Mouse (Mus musculus) forebrain, postnatal 0 days (tissue): ENCODE measurements around the gene Sgms1. TPM values are rescaled to one million over a fixed set of nuclear protein-coding genes. Genes with fewer than 3 reads are reported as not detected.

Experiments used
- ATAC-seq: fragments of 200-750 bp; cut with Nextera tagmentation; 2 replicates; pipeline ENCODE4 v1.8.0; 2017; ENCODE audit warnings: mild to moderate bottlenecking, moderate library complexity
- DNase-seq: peaks from one replicate; pipeline ENCODE4 v3.0.0-alpha.2; 2015
- H3K27ac ChIP-seq: fragments of 300-500 bp; sonication (generic); 2 replicates; pipeline ENCODE4 v1.5.1; 2014; ENCODE audit warnings: low read depth, mild to moderate bottlenecking, antibody characterized with exemption, low read length, moderate library complexity, mixed read lengths
- H3K27me3 ChIP-seq: fragments of 300-500 bp; sonication (generic); 2 replicates; pipeline ENCODE4 v1.6.1; 2014; ENCODE audit warnings: mild to moderate bottlenecking, low read length, mixed read lengths; ENCODE audit not compliant: insufficient read depth
- H3K36me3 ChIP-seq: fragments of 300-500 bp; sonication (generic); 2 replicates; pipeline ENCODE4 v1.6.1; 2014; ENCODE audit warnings: mild to moderate bottlenecking, moderate library complexity; ENCODE audit not compliant: insufficient read depth
- H3K4me1 ChIP-seq: fragments of 300-500 bp; sonication (generic); 2 replicates; pipeline ENCODE4 v1.6.1; 2014; ENCODE audit warnings: antibody characterized with exemption; ENCODE audit not compliant: insufficient read depth
- H3K4me2 ChIP-seq: fragments of 300-500 bp; sonication (generic); 2 replicates; pipeline ENCODE4 v1.6.1; 2014; ENCODE audit warnings: low read depth, mild to moderate bottlenecking, moderate library complexity
- H3K4me3 ChIP-seq: fragments of 300-500 bp; sonication (generic); 2 replicates; pipeline ENCODE4 v1.5.1; 2014; ENCODE audit warnings: low read depth, low read length, mixed read lengths
- H3K9ac ChIP-seq: fragments of 300-500 bp; sonication (generic); 2 replicates; pipeline ENCODE4 v1.6.1; 2014; ENCODE audit warnings: mild to moderate bottlenecking
- H3K9me3 ChIP-seq: fragments of 300-500 bp; sonication (generic); 2 replicates; pipeline ENCODE4 v1.6.1; 2016; ENCODE audit warnings: low read length
- CTCF ChIP-seq: sonication (generic); IDR thresholded peaks from 2 replicates; pipeline ENCODE4 v1.5.1; 2016; ENCODE audit warnings: antibody characterized with exemption, control low read depth, low read depth
- WGBS: fragments of 180-500 bp; shearing (Covaris S2); extraction: QIAGEN DNeasy Blood & Tissue Kit; methylation state at CpG from one replicate; pipeline ENCODE4 v1.1.7; 2014; 5-methylcytosine and 5-hydroxymethylcytosine counted together
- polyA plus RNA-seq: library from polyadenylated mRNA; unstranded; fragments of >200 nt; fragmentation: Nextera tagmentation; extraction: Ambion mirVana; gene quantifications from 2 replicates; pipeline ENCODE4 v1.2.1, GENCODE M21; 2015
- total RNA-seq: library from RNA; depleted of rRNA; stranded (reverse); fragments of >200 nt; gene quantifications from 2 replicates; pipeline ENCODE4 v1.2.3, GENCODE M21; 2014

Gene Sgms1
- total and polyA plus RNA-seq, 2 experiments from 2014 or later = 17.0 to 27.2 TPM

GRCm38 (mm10) chr19:32325100-32325768 lies 64.3 kb downstream of the Sgms1 start:
- ATAC-seq (0 out of 2 replicates have a peak, but pooled peaks have one; percentile 38), DNase-seq (no peak)
- no peak overlapping the region for H3K4me2 ChIP-seq
- no peaks in the 10 kb centered on the region for H3K27me3 ChIP-seq
- H3K27ac ChIP-seq = no peak overlapping the region
- WGBS = 68% methylated on average over 10 of the region's 10 CpGs
- TF ChIP-seq CTCF = no peak
- H3K9ac ChIP-seq = no peak overlapping the region
- no peaks in the 10 kb centered on the region for H3K36me3 ChIP-seq
- H3K4me1 ChIP-seq = 0 out of 2 replicates have a peak, but pooled peaks cover 4% of the 10 kb centered on the region
- H3K9me3 ChIP-seq = no peaks in the 10 kb centered on the region
- no peak overlapping the region for H3K4me3 ChIP-seq

- no peak overlapping the region for H3K4me2 ChIP-seq
- no peak for TF ChIP-seq CTCF
- H3K9me3 ChIP-seq = no peaks in the 10 kb centered on the region
- no peaks in the 10 kb centered on the region for H3K36me3 ChIP-seq
- ATAC-seq (no peak), DNase-seq (no peak)
- no peaks in the 10 kb centered on the region for H3K27me3 ChIP-seq
- H3K27ac ChIP-seq = no peak overlapping the region
- WGBS = 100% methylated on average over 1 of the region's 1 CpGs
- no peak overlapping the region for H3K9ac ChIP-seq
- no peak overlapping the region for H3K4me3 ChIP-seq
- 0 out of 2 replicates have a peak, but pooled peaks cover 4% of the 10 kb centered on the region for H3K4me1 ChIP-seq
These were observed 65.0 kb downstream of the Sgms1 start for GRCm38 (mm10) chr19:32324550-32324949.

GRCm38 (mm10) chr19:32323070-32323469 lies 66.4 kb downstream of the Sgms1 start:
- TF ChIP-seq CTCF = no peak
- Histone ChIP-seq H3K9ac (no peak overlapping the region), H3K27ac (no peak overlapping the region), H3K4me3 (no peak overlapping the region), H3K4me2 (no peak overlapping the region), H3K4me1 (0 out of 2 replicates have a peak, but pooled peaks cover 4% of the 10 kb centered on the region), H3K27me3 (no peaks in the 10 kb centered on the region), H3K9me3 (no peaks in the 10 kb centered on the region), H3K36me3 (no peaks in the 10 kb centered on the region)
- WGBS = 71% methylated on average over 11 of the region's 11 CpGs
- ATAC-seq = no peak
- DNase-seq = no peak

GRCm38 (mm10) chr19:32322429-32323035 lies 67.0 kb downstream of the Sgms1 start:
- peak; percentile 37 for DNase-seq
- Histone ChIP-seq H3K9ac (no peak overlapping the region), H3K4me1 (0 out of 2 replicates have a peak, but pooled peaks cover 4% of the 10 kb centered on the region), H3K9me3 (no peaks in the 10 kb centered on the region), H3K4me3 (no peak overlapping the region), H3K27ac (no peak overlapping the region), H3K27me3 (no peaks in the 10 kb centered on the region), H3K4me2 (no peak overlapping the region), H3K36me3 (no peaks in the 10 kb centered on the region)
- 11% methylated on average over 3 of the region's 3 CpGs for WGBS
- TF ChIP-seq CTCF = no peak
- peak; percentile 76 for ATAC-seq

GRCm38 (mm10) chr19:32320366-32320666 lies 69.2 kb downstream of the Sgms1 start:
- DNase-seq = no peak
- peak; percentile 48 for TF ChIP-seq CTCF
- Histone ChIP-seq H3K4me2 (no peak overlapping the region), H3K9me3 (no peaks in the 10 kb centered on the region), H3K36me3 (no peaks in the 10 kb centered on the region), H3K4me3 (no peak overlapping the region), H3K27me3 (no peaks in the 10 kb centered on the region), H3K9ac (no peak overlapping the region), H3K27ac (no peak overlapping the region), H3K4me1 (0 out of 2 replicates have a peak, but pooled peaks cover 4% of the 10 kb centered on the region)
- ATAC-seq = no peak
- WGBS = 56% methylated on average over 4 of the region's 4 CpGs

GRCm38 (mm10) chr19:32319531-32320365 lies 69.8 kb downstream of the Sgms1 start:
- ATAC-seq = 0 out of 2 replicates have a peak, but pooled peaks have one; percentile 14
- Histone ChIP-seq H3K4me1 (0 out of 2 replicates have a peak, but pooled peaks cover 4% of the 10 kb centered on the region), H3K27me3 (no peaks in the 10 kb centered on the region), H3K4me3 (no peak overlapping the region), H3K27ac (no peak overlapping the region), H3K4me2 (no peak overlapping the region), H3K9ac (no peak overlapping the region), H3K9me3 (no peaks in the 10 kb centered on the region), H3K36me3 (no peaks in the 10 kb centered on the region)
- WGBS = 52% methylated on average over 12 of the region's 12 CpGs
- no peak for DNase-seq
- TF ChIP-seq CTCF = no peak
